Mouse (Mus musculus): ENCODE results near the gene Fgfr2. TPM values are rescaled to one million over a fixed set of nuclear protein-coding genes. Genes with fewer than 3 reads are reported as not detected.

Fgfr2 gene
- polyA plus RNA-seq, 1 experiment, result 12.0 TPM

DNA sequence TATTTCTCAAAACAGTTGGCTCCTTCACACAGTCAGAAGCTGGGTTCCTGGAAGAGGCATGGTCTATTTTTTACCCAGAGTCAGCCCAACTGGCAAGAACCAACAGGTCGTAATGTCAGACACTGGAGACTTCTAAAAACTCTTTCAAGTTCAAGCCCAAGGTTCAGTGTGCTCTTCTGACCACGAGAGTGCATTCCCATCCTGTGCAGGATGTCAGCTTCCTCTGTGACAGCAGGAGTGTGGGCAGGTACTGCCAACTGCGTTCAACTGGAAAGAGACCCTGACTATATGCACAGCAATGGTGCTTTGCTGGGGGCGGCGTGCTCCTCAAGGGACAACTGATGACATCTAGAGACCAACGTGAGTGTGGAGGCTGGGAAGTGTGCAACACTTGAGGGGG lies 1034.5 kb downstream of the Fgfr2 start:
- Histone ChIP-seq H3K4me3 (ENCODE audit: insufficient read depth, low read depth, low read length) (no peak overlapping the region), H3K27ac (replicated peaks; ENCODE audit: low read depth, low read length) (no peak overlapping the region), H3K4me1 (ENCODE audit: control insufficient read depth, insufficient read depth, insufficient read length, low read length) (peaks cover 3% of the 10 kb centered on the region; the same call in 1 of the 2 replicates)

GRCm38 (mm10) chr7:132088181-132088580 lies 1035.0 kb downstream of the Fgfr2 start:
- no peak overlapping the region for H3K27ac ChIP-seq (replicated peaks; ENCODE audit: low read depth, low read length)
- H3K4me1 ChIP-seq (ENCODE audit: control insufficient read depth, insufficient read depth, insufficient read length, low read length), result peaks cover 3% of the 10 kb centered on the region; the same call in 1 of the 2 replicates
- H3K4me3 ChIP-seq (ENCODE audit: insufficient read depth, low read depth, low read length), result no peak overlapping the region

- Histone ChIP-seq H3K4me3 (ENCODE audit: insufficient read depth, low read depth, low read length) (no peak overlapping the region), H3K27ac (replicated peaks; ENCODE audit: low read depth, low read length) (no peak overlapping the region), H3K4me1 (ENCODE audit: control insufficient read depth, insufficient read depth, insufficient read length, low read length) (no peaks in the 10 kb centered on the region)
Observed at GRCm38 (mm10) chr7:132075825-132076224, 1047.3 kb downstream of the Fgfr2 start.

GRCm38 (mm10) chr7:132074503-132074902 lies 1048.6 kb downstream of the Fgfr2 start:
- Histone ChIP-seq H3K4me1 (ENCODE audit: control insufficient read depth, insufficient read depth, insufficient read length, low read length) (no peaks in the 10 kb centered on the region), H3K4me3 (ENCODE audit: insufficient read depth, low read depth, low read length) (no peak overlapping the region), H3K27ac (replicated peaks; ENCODE audit: low read depth, low read length) (no peak overlapping the region)

GRCm38 (mm10) chr7:132070877-132071625 lies 1052.1 kb downstream of the Fgfr2 start:
- Histone ChIP-seq H3K4me1 (ENCODE audit: control insufficient read depth, insufficient read depth, insufficient read length, low read length) (no peaks in the 10 kb centered on the region), H3K4me3 (ENCODE audit: insufficient read depth, low read depth, low read length) (no peak overlapping the region), H3K27ac (replicated peaks; ENCODE audit: low read depth, low read length) (no peak overlapping the region)

GRCm38 (mm10) chr7:132067951-132068350 lies 1055.2 kb downstream of the Fgfr2 start:
- Histone ChIP-seq H3K27ac (replicated peaks; ENCODE audit: low read depth, low read length) (no peak overlapping the region), H3K4me3 (ENCODE audit: insufficient read depth, low read depth, low read length) (no peak overlapping the region), H3K4me1 (ENCODE audit: control insufficient read depth, insufficient read depth, insufficient read length, low read length) (no peaks in the 10 kb centered on the region)

DNA sequence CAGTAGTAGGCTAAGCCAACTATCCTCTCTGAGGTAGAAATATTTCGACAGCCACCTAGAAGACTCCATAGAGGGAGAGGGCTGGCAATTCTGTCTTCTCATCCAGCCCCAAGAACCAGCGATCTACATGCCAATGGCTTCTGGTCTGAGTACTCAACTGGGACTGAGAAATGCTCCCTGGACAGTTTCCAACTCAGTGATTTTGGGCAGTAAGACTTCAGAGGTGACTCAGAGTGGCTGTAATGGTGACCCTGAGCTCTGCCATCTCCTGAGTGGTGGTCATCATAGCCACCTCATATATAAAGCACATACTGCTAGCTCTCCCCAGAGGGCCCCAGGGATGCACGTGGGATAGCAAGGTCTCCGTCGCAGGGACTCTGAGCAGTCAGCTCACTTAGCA lies 1055.6 kb downstream of the Fgfr2 start:
- H3K4me1 ChIP-seq (ENCODE audit: control insufficient read depth, insufficient read depth, insufficient read length, low read length), result no peaks in the 10 kb centered on the region
- H3K27ac ChIP-seq (replicated peaks; ENCODE audit: low read depth, low read length), result no peak overlapping the region
- no peak overlapping the region for H3K4me3 ChIP-seq (ENCODE audit: insufficient read depth, low read depth, low read length)

- Histone ChIP-seq H3K4me3 (ENCODE audit: insufficient read depth, low read depth, low read length) (no peak overlapping the region), H3K27ac (replicated peaks; ENCODE audit: low read depth, low read length) (no peak overlapping the region), H3K4me1 (ENCODE audit: control insufficient read depth, insufficient read depth, insufficient read length, low read length) (no peaks in the 10 kb centered on the region)
Observed at GRCm38 (mm10) chr7:132060116-132060515, 1063.0 kb downstream of the Fgfr2 start.

GRCm38 (mm10) chr7:132056565-132056964 lies 1066.6 kb downstream of the Fgfr2 start:
- H3K27ac ChIP-seq (replicated peaks; ENCODE audit: low read depth, low read length), result no peak overlapping the region
- H3K4me3 ChIP-seq (ENCODE audit: insufficient read depth, low read depth, low read length), result no peak overlapping the region
- no peaks in the 10 kb centered on the region for H3K4me1 ChIP-seq (ENCODE audit: control insufficient read depth, insufficient read depth, insufficient read length, low read length)

GRCm38 (mm10) chr7:132046662-132047061 lies 1076.5 kb downstream of the Fgfr2 start:
- Histone ChIP-seq H3K4me3 (ENCODE audit: insufficient read depth, low read depth, low read length) (no peak overlapping the region), H3K4me1 (ENCODE audit: control insufficient read depth, insufficient read depth, insufficient read length, low read length) (no peaks in the 10 kb centered on the region), H3K27ac (replicated peaks; ENCODE audit: low read depth, low read length) (no peak overlapping the region)

GRCm38 (mm10) chr7:132031940-132032531 lies 1091.1 kb downstream of the Fgfr2 start:
- no peak overlapping the region for H3K27ac ChIP-seq (replicated peaks; ENCODE audit: low read depth, low read length)
- H3K4me3 ChIP-seq (ENCODE audit: insufficient read depth, low read depth, low read length), result no peak overlapping the region
- no peaks in the 10 kb centered on the region for H3K4me1 ChIP-seq (ENCODE audit: control insufficient read depth, insufficient read depth, insufficient read length, low read length)

GRCm38 (mm10) chr7:132026671-132027070 lies 1096.5 kb downstream of the Fgfr2 start:
- no peak overlapping the region for H3K4me3 ChIP-seq (ENCODE audit: insufficient read depth, low read depth, low read length)
- no peak overlapping the region for H3K27ac ChIP-seq (replicated peaks; ENCODE audit: low read depth, low read length)
- H3K4me1 ChIP-seq (ENCODE audit: control insufficient read depth, insufficient read depth, insufficient read length, low read length), result no peaks in the 10 kb centered on the region

DNA sequence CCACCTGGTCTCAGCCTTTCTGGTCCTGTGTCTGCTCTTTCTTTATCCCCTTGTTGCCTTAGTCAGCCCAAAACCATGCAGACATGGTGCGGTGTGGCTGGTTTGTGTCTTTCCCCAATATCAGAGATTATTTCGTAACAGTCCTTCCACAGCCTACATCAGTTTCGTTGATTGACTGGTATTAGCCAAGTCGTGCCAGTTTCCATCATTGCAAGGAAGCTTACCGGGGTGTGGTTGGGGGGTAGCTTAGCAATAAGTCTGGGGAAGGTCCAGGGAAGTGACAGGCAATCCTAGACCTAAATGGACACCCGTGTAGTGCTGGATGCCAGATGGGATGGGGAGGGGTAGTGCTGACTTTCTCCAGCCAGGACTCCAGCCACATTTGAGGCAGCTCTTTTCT lies 1097.6 kb downstream of the Fgfr2 start:
- Histone ChIP-seq H3K4me3 (ENCODE audit: insufficient read depth, low read depth, low read length) (no peak overlapping the region), H3K27ac (replicated peaks; ENCODE audit: low read depth, low read length) (no peak overlapping the region), H3K4me1 (ENCODE audit: control insufficient read depth, insufficient read depth, insufficient read length, low read length) (no peaks in the 10 kb centered on the region)

- Histone ChIP-seq H3K27ac (replicated peaks; ENCODE audit: low read depth, low read length) (no peak overlapping the region), H3K4me3 (ENCODE audit: insufficient read depth, low read depth, low read length) (no peak overlapping the region), H3K4me1 (ENCODE audit: control insufficient read depth, insufficient read depth, insufficient read length, low read length) (no peaks in the 10 kb centered on the region)
Observed at GRCm38 (mm10) chr7:132015933-132016332, 1107.2 kb downstream of the Fgfr2 start.

- H3K27ac ChIP-seq (replicated peaks; ENCODE audit: low read depth, low read length), result no peak overlapping the region
- H3K4me1 ChIP-seq (ENCODE audit: control insufficient read depth, insufficient read depth, insufficient read length, low read length), result no peaks in the 10 kb centered on the region
- no peak overlapping the region for H3K4me3 ChIP-seq (ENCODE audit: insufficient read depth, low read depth, low read length)
Observed at GRCm38 (mm10) chr7:132015193-132015592, 1108.0 kb downstream of the Fgfr2 start.

DNA sequence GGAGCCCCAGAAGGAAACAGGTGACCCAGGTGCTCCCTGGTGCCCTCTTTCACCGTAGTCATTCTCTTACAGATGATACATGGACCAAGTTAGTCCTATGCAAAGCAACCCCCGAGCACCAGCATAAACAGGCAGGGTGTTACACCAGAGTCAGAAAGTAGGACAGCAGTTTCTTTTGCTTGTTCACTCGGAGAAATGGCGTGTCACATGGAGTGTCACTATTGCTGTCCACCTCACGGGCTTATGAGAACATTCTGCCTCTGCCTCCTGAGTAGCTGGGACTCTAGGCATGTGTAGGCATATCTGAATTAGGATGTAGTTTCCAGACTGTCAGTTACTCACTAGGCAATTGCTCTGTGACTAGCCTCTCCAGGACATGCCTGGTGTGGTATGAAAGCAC lies 1109.2 kb downstream of the Fgfr2 start:
- H3K4me3 ChIP-seq (ENCODE audit: insufficient read depth, low read depth, low read length), result no peak overlapping the region
- H3K27ac ChIP-seq (replicated peaks; ENCODE audit: low read depth, low read length), result no peak overlapping the region
- H3K4me1 ChIP-seq (ENCODE audit: control insufficient read depth, insufficient read depth, insufficient read length, low read length), result no peaks in the 10 kb centered on the region
